Mouse (Mus musculus) cerebral cortex, adult 2 months (tissue): Measurements from ENCODE around the gene Zic1.

Experiments
- WGBS: fragments of 180-500 bp; shearing (Covaris S2); methylation state at CpG from one replicate; pipeline ENCODE4 v1.1.7; 2018; 5-methylcytosine and 5-hydroxymethylcytosine counted together

The Zic1 gene

DNA sequence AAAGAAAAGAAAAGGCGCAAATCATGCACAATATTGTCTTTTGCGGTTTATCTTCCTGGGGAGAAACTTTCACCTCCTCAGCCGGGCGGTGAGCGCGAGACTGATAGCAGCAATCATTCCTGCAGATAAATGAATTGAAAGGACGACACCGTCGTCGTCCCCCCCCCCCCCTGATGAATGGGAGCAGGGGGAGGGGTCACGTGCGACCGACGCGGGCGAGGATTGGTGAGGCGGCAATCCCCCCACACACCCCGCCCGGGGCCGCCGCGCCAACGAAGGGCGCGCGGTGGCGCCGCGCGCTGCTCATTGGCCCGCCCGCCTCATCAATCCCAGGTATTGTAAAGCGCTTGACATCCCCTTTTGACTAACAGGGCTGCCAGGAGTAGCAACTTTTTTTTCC lies at the start of gene Zic1:
Gene Zic1, minus strand, starts transcription at position 147 of the 400 bp plus-strand sequence.
- 4% methylated on average over 33 of the region's 33 CpGs for WGBS

DNA sequence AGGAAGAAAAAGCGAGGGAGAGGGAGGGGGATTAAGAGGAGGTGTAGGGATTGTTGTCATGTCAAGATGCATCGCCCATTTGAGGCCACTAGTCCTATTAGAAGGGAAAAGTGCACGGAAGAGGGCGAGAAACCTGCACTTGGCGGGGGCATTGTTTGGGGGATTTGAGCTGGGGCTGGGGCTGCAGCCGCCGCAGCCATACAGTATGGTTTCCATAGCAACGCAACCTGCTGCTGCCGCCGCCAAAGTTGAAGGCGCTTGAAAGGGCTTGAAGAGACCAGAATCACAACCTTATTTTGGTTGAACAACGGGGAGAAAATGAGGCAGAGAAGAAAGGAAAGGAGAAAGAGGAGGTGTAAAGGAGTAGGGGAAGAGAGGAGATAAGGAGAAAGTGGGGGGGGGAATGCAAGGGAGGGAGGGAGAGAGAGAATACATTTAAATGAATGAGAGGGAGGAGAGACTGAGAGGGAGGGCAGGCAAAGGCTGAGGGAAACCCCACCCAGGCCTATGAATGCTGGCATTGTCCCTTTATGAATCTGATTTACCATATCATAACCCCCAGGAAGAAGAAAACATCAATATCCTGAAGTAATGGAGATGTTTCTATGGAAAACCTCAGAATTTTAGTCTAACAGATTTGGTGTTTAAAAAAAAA lies 48.5 kb upstream of the Zic1 start:
- WGBS: 28% methylated on average over 12 of the region's 12 CpGs

DNA sequence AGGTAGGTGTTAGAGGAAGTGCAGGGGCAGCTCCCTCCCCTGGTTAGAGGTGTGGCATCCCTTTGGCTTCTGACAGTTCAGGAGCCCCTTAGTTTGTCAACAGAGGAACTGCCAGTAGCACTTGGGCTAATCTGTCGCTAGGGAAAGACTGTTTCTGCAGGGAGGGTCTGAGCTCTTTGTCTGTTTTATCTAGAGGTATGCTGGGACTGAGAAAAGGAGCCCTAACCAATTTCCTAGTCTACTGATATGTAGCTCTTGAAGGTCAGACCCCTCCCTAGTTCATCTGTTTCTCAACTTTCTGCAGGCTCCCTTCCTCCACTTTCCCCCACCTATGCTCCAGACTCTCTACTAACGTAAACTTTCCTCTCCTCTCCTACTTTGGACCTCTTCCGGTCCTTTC lies 44.2 kb upstream of the Zic1 start:
- 6% methylated on average over 3 of the region's 3 CpGs for WGBS

DNA sequence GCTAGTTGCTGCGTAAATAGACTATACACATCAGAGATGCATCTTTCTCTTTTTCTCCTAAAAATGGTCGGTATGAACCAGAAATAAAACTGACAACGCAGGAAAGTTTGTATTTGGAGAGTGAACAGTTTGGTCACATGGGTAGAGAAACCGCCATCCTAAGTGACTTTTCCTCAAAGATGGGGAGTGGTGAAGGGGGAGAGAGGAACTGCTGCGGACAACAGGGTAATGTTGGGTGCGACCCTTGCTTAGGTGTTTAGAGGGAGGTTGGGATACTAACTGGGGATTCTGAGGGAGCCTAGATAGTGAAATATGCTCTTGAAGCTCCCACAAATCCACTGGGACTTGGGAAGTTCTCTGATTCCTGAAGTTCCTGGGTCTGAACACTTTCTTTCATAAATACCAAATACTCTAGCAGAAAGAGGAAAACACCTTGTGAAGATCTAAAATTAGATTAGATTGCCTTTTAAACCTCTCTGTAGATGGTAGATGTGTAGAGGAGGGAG lies 40.7 kb upstream of the Zic1 start:
- 6% methylated on average over 6 of the region's 6 CpGs for WGBS

DNA sequence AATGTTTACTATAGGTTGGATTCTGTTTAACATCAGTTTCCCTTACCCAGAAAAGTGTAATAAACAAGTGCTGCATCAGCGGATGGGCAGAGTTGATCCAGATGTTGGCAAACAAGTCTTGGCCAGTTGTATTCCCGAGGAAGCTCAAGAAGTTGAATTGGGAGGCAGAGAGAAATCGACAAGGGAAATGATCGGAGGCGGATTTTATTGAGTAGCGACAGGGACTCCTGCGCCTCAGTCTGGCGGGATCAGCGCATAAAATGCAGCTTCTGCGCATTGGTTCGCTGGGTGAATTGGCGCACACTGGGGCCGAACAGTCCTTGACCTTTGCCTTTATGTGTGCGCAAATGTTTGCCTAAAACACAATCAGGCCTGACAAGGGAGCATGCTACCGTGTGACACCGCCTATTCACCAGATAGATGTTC lies 40.2 kb upstream of the Zic1 start:
- WGBS: 3% methylated on average over 16 of the region's 16 CpGs

DNA sequence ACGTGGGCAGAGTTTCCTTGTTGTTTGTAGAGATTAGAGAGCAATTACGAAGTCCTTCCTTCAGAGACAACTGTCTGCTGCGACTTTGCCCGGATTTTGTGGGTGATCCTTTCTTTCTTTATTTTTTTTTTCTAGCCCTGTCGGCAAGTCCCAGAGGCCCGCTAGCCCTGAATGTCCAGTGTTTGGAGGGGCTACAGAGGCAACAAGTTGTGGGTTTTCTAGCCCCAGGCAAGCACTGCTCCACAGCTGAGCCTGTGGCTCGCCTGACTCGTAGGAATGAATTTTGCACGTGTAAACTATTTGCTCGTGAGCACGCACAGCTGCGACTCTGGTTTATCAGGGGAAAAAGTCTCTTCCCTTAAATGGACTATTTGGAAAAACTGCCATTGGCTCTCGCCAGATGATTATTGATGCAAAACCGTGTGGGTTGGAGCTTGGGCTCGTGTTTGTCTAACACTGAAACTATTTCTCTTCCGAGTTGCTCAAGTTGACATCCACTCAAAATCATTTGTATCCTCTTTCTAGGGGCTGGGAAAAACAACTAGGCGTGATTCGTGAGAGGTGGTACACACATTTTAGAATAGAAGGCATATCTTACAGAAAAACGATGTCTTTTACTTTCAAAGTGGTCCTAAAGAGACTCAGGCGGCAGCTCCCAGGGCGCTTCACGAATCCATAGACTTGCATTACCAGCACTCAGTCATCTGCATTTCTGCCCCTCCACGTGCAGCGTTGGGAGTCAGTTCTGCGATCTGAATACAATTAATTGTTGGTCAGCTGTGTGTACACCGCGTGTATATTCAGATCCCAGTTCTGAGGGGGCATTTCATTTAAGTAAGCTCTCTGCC lies 39.5 kb upstream of the Zic1 start:
- WGBS: 4% methylated on average over 27 of the region's 27 CpGs

DNA sequence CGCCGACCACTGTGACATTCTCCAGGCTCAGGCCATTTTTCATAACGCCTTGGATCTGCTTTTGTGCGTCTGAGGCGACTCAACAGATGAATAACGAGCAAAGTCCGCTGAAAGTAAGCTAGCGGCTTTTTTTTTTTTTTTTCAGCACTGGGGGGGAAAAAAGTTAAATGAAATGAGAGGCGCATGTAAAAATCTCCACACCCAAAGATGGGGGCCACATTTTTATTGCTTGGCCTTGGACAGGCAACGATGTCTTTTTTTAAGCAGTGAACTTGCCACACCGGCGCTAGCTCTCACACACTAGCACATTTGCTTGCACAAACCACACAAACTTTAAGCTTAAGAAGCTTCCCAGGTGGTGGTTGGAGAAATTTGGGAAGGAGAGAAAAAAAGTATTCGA lies 38.6 kb upstream of the Zic1 start:
- WGBS: 10% methylated on average over 13 of the region's 13 CpGs

DNA sequence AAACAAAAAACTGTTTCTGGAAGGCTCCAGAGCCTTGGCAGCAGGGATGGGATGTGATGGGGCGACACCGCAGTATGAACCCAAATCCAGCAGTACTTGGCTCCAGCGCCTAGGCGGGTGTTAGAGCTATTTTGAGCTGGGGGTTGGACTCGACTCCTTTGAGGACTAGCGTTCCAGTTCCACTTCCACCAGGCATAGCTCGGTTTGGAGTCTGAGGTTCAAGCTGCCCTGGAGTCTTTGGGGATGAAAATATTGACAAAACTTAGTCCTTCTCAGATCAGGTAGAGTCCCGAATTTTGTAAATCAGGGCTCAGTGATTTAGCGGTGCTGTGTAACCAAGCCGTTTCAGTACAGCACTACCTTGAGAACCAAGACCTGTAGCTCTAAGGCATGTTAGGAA lies 35.9 kb upstream of the Zic1 start:
- 13% methylated on average over 10 of the region's 10 CpGs for WGBS

DNA sequence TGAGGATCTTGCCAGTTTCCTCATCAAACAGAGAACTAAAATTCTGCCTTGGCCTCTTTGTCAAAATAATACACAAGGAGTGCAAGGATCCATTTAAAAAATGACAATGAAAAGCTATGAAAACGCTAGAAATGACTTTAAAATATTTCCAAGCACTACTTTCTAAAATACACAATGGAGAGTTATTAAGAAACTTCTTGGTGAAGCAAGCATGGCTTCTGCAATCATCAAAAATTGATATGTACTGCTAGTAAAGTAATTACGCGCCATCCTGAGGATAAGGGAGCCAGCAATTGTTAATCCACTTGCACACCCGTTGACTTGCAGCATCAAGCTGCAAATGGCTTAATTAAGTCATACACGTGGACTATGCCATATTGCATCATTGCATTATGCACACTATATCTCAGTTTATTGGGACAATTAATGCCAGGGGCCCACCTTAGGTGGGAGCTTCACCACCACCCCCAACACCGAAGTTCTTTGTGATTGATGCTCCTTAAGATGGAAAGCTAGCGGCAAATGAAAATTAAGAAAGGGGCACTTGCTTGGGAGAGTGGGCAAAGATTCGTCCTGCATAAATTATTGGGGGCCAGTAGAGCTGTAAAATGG lies 35.0 kb upstream of the Zic1 start:
- WGBS: 23% methylated on average over 8 of the region's 8 CpGs

DNA sequence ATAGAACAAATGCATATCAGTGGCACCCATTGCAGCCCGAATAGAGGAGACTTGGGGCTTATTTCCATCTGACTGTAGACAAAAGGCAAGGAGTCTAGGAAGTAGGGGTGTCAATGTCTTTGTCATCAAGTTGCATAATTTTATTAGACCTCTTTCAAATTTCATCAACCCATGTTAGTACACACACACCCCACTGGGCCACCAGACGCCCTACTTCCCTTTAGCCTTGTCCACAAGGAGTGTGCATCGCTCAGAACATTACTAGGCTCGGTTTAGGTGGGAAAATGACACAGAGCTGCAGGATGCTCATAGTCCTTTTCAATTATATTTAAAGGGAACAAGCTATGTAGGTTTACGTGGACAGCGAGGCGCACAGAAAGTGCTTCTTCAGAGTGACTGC lies 34.4 kb upstream of the Zic1 start:
- WGBS: 43% methylated on average over 7 of the region's 7 CpGs

DNA sequence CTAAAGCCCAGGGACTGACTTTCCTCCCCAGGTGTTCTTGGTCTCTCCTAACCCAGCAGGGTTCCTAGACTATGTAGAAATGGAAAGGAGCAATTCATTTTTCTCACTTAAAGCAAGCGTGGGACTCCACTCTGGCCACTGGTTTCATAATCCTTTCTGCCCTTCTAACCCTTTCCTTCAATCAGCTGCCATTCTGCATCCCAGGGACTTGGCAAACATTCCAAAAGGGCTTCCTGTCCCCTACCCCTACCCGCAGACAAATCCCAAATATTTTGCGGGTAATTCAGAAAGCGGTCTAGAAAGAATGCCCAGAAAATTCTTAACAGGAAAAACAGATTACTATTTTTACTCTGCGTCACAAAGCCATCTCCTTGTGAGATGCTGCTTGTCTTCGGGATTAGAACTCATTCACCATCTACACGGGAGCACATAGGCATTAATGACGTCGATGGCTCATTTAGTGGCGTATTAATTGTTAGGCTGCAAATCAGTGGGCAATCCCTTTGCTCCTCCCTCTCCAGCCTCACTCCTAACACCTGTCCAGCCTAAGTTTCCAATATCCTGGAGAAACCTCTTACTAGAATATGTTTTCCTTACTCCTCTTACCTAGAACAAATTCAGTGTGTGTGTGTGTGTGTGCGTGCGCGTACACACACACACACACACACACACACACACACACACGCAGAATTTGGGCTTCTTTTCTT lies 29.6 kb upstream of the Zic1 start:
- 13% methylated on average over 14 of the region's 14 CpGs for WGBS

DNA sequence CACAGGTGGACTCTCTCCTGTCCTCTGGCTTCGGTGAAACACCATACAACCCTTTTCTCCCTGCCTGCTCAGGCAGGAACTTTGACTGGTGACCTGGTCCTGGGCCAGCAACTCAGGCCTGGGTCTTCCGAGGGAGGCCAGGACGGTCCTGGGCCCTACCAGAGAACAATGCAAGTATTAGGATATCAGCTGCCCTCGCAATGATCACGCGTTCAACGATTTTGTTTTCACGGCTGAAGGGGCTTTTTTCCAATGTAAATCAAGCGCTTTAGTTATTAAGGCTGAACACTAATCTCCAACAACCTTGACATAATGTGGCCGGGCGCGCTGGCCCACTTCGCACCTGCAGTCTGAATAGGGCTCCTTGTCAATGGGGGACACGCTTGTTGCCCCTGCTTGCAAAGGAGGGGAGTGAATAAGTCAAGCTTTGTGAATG lies 28.6 kb upstream of the Zic1 start:
- 12% methylated on average over 14 of the region's 14 CpGs for WGBS

DNA sequence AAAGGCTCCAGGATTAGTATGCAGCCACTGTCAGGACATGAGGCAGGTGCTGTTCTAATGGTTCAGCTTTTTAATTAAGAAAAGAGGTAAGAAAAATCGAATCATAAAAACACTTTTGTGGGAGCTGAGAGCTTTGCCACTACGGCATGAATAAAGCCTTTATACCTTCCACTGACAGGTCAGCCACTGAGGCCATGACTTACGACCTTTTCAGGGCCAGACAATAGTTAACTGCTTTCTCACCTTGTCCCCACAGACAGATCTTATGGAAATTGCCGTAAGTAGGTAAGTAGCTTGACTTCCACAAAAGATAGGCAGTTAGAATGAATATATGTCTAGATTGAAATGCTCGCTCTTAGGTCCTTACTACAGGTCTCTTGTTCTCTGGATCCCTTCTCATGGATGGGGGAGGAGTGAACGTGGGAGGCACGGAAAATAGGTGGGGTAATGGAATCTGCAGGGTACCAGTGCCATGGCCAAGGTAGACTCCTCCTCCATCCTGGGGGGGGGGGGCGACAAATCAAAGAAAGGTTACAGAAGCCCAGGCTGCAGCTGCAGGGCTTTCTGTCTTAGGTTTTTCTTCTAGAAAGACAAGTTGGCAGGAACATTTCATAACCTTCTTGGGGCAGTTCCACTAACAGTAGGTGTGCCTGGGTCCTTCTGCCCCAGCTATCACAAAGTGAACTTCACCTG lies 27.9 kb upstream of the Zic1 start:
- 14% methylated on average over 8 of the region's 8 CpGs for WGBS

DNA sequence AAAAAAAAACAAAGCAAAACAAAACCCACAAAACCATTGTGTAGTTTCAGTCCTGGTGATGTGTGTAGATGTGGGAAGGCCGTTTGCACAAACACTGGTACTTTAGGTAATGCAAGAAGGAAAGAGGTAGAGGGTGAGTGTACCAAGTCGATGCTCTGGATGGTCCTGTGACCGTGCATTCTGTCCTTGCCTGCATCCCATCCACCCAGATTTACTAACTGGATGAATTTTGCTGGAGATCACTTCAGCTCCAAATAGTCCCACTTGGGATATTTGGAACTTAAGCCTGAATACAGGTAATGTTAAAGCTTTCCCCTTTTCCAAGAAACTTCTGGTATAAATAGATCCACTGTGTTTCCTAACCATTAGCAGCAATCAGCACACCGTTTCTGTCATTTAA lies 22.6 kb upstream of the Zic1 start:
- 32% methylated on average over 4 of the region's 4 CpGs for WGBS

DNA sequence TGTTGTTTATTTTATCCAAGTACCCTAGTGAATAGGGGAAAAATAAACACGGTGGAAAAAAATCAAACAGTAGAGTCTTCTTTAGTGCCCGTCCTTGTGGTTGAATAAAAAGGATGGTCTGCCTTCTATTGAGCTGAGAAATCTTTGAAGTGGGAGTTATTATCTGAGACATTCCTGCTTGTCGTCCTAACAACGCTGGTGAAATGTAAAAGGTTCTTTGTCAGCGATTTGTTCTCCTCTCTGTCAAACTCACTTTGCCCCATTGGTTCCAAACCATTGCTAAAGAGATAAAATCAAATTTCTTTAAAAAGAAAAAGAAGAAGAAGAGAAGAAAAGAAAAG lies 22.1 kb upstream of the Zic1 start:
- 15% methylated on average over 5 of the region's 5 CpGs for WGBS

DNA sequence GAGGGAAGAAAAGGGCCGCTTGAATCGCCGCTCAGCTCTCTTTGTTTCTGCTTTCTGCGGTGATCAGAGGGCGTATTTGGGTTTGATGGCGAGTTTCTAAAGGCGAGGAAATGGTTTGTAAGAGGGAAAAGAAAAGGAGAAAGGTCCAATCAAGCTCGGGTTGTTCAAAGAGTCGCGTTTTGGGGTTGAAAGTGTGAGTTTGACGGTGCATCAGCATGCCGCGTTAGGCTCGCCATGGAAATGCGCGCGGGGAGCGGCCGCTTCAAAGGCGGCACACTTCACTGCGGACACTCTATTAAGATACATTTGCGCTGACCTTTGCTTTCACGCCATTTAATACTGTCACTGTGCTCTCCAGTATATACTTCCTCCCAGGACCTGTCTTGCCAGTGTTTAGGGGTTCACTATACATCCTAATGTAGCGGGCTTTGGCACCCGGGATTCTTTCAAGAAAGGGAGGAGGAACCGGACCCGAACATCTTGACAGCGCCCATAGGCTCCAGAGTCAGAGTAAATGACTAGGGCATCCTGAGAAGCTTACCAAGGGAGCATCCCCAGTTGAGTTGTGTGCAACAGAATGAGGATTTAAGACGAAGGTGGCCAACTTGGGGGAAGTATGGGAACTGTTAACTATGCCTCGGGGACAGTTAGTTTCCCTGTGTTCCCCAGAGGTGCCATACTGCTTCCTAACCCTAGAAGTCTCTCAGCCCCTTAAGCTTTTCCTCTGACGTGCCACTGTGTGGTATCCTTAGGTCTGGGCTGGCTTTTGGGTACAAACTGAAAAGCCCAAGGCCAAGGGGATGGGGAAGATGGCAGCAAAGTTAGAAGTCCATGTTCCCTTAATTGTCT lies 21.5 kb upstream of the Zic1 start:
- WGBS: 5% methylated on average over 31 of the region's 31 CpGs

DNA sequence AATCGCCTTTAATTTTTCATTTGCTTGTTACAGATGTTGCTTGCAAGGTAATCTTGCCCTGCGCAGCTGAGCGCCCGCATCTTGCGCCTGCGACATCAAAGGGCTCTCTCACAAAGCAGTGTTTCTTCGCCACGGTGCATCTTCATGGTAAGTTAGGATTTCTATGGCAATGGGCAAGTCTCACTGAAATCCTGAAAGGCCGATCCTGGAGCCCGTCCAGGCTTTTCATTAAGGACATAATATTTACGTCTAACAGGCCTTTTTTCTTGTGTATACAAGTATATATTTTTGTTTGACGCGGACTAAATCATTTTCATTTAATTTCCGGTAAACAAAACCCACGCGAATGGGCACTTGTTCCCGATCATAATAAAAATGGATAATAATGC lies 20.9 kb upstream of the Zic1 start:
- WGBS: 10% methylated on average over 17 of the region's 17 CpGs

DNA sequence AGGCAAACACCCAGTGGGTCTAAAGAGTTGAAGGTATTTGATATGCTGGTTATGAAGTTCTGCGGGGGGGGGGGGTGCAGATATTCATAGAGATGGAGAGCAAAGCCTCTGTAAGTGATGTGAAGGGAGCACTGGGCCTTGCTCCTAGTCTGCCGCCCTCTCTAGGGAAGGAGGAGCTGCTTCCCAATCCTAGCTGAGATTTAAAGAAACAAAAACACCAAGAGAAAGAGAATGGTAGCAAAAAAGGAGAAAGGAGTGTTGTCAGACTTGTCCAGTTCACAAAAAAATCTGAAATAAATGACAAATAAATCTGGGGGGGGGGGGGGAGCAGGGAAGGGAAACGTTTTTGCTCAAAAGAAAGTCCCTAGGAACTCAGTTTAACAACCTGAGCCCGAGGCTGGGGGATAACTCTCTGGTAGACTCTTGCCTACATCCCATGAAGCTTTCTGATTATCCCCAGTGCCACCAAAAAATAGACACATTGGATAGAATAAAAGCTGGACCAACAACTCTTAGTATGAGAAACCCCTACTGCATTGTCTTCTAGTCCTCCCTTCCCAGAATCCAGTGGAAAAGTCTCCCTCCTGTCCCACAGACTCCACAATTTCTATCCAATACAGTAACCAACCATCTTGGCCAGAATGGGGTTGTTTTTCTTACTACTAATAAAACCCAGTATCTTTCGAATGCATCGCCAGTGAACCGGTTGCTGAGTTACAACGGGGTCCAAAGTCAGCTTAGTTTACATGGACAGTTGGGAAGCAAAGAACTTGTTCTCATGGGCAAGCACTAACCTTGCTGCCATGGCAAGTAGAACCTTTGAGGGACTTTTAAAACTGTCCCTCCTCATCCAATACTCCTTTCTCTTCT lies 20.2 kb upstream of the Zic1 start:
- 16% methylated on average over 8 of the region's 8 CpGs for WGBS

DNA sequence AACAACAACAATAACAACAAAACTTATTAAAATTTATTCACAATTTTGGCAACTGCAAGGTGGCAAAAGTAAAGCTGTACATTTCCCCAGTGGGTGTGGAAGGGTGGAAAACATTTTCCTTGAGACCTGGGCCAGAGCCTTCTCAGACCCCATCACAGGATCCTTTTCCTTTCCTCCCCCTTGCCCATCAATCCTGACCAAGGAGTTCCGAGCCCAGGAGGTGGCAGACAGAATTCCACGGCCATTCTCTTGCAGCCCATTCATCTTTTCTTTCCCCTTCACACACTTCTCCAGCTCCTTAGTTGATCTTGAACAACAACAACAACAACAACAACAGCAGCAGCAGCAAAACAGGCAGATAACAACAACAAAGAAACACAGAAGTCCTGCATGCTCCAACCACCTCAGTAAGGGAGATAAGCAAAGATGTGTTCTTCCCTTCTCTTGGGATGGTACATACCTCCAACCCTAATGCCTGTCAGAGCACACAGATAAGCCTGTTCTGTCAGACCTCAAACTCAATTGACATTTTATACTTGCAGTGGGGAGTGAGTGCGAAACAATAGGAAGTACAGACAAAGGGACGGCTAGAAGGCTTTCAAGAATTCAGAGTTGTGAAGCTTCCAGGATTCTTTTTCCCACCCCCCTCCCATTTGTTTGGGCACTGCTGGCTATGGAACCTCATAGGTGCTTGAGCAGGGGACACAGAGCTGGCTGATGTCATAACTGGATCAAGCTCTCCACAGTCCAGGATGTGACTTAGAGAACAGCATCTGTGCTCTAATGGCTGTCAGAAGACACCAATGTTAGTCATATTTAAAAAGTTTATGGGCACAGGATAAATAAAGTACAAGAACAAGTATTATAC lies 19.3 kb upstream of the Zic1 start:
- WGBS: 44% methylated on average over 4 of the region's 4 CpGs
